Mouse (Mus musculus) midbrain, embryonic 13.5 days (tissue): ENCODE measurements around the gene Anapc15-ps. TPM values are rescaled to one million over a fixed set of nuclear protein-coding genes. Genes with fewer than 3 reads are reported as not detected.
"Not testable (repeated sequence)": the region's sequence is repeated elsewhere in the genome, so short reads cannot be mapped to it uniquely, and the experiment has no call there.

Source experiments
- ATAC-seq: fragments of 200-750 bp; cut with Nextera tagmentation; 2 replicates; pipeline ENCODE4 v1.8.0; 2017; ENCODE audit warnings: mild to moderate bottlenecking, moderate TSS enrichment, moderate library complexity
- H3K27ac ChIP-seq: fragments of 300-500 bp; sonication (generic); 2 replicates; pipeline ENCODE4 v1.5.1; 2015; ENCODE audit warnings: inconsistent platforms, mild to moderate bottlenecking, moderate library complexity
- H3K27me3 ChIP-seq: fragments of 300-500 bp; sonication (generic); 2 replicates; pipeline ENCODE4 v1.6.1; 2015; ENCODE audit warnings: mild to moderate bottlenecking, inconsistent platforms
- H3K36me3 ChIP-seq: fragments of 300-500 bp; sonication (generic); 2 replicates; pipeline ENCODE4 v1.6.1; 2015; ENCODE audit warnings: mild to moderate bottlenecking, inconsistent platforms
- H3K4me1 ChIP-seq: fragments of 300-500 bp; sonication (generic); replicated peaks from 2 replicates; pipeline ENCODE4 v1.6.1; 2015; ENCODE audit warnings: inconsistent platforms
- H3K4me2 ChIP-seq: fragments of 300-500 bp; sonication (generic); replicated peaks from 2 replicates; pipeline ENCODE4 v1.6.1; 2015; ENCODE audit warnings: moderate library complexity, mild to moderate bottlenecking, inconsistent platforms
- H3K4me3 ChIP-seq: fragments of 300-500 bp; sonication (generic); replicated peaks from 2 replicates; pipeline ENCODE4 v1.5.1; 2015; ENCODE audit warnings: mild to moderate bottlenecking, inconsistent platforms
- H3K9ac ChIP-seq: fragments of 300-500 bp; sonication (generic); replicated peaks from 2 replicates; pipeline ENCODE4 v1.6.1; 2015; ENCODE audit warnings: mild to moderate bottlenecking, inconsistent platforms
- H3K9me3 ChIP-seq: fragments of 300-500 bp; sonication (generic); 2 replicates; pipeline ENCODE4 v1.6.1; 2016; ENCODE audit warnings: mild to moderate bottlenecking, inconsistent platforms
- WGBS: fragments of 180-500 bp; shearing (Covaris S2); methylation state at CpG from one replicate; pipeline ENCODE4 v1.1.7; 2015; 5-methylcytosine and 5-hydroxymethylcytosine counted together
- polyA plus RNA-seq: library from polyadenylated mRNA; unstranded; fragments of >200 nt; fragmentation: Nextera tagmentation; extraction: Ambion mirVana; gene quantifications from 2 replicates; pipeline ENCODE4 v1.2.1, GENCODE M21; 2015

Gene Anapc15-ps
- polyA plus RNA-seq, 1 experiment from 2014 or later, result not detected

- Histone ChIP-seq H3K9me3 (no peaks in the 10 kb centered on the region), H3K27me3 (no peaks in the 10 kb centered on the region), H3K4me2 (no peak overlapping the region), H3K4me3 (no peak overlapping the region), H3K9ac (no peak overlapping the region), H3K27ac (no peak overlapping the region), H3K4me1 (no peaks in the 10 kb centered on the region), H3K36me3 (no peaks in the 10 kb centered on the region)
- no peak for ATAC-seq
- 91% methylated on average over 15 of the region's 15 CpGs for WGBS
Observed at GRCm38 (mm10) chr10:95634751-95635150, 38.5 kb downstream of the Anapc15-ps start.

- WGBS, result 79% methylated on average over 9 of the region's 9 CpGs
- no peak overlapping the region for H3K27ac ChIP-seq
- H3K4me3 ChIP-seq, result no peak overlapping the region
- H3K9ac ChIP-seq, result no peak overlapping the region
- H3K4me2 ChIP-seq, result no peak overlapping the region
- H3K4me1 ChIP-seq, result no peaks in the 10 kb centered on the region
- no peak for ATAC-seq
- H3K9me3 ChIP-seq, result no peaks in the 10 kb centered on the region
- H3K36me3 ChIP-seq, result no peaks in the 10 kb centered on the region
- H3K27me3 ChIP-seq, result no peaks in the 10 kb centered on the region
Observed at GRCm38 (mm10) chr10:95634261-95634660, 39.0 kb downstream of the Anapc15-ps start.

- no peak for ATAC-seq
- H3K9ac ChIP-seq, result no peak overlapping the region
- no peak overlapping the region for H3K4me3 ChIP-seq
- H3K4me2 ChIP-seq, result no peak overlapping the region
- WGBS, result 63% methylated on average over 2 of the region's 2 CpGs
- no peak overlapping the region for H3K27ac ChIP-seq
- H3K9me3 ChIP-seq, result no peaks in the 10 kb centered on the region
- H3K27me3 ChIP-seq, result no peaks in the 10 kb centered on the region
- no peaks in the 10 kb centered on the region for H3K4me1 ChIP-seq
- no peaks in the 10 kb centered on the region for H3K36me3 ChIP-seq
Observed at GRCm38 (mm10) chr10:95631568-95631967, 41.7 kb downstream of the Anapc15-ps start.

GRCm38 (mm10) chr10:95630726-95631345 is 42.4 kb downstream of the Anapc15-ps start:
- Histone ChIP-seq H3K36me3 (no peaks in the 10 kb centered on the region), H3K4me3 (no peak overlapping the region), H3K27ac (no peak overlapping the region), H3K27me3 (no peaks in the 10 kb centered on the region), H3K4me2 (no peak overlapping the region), H3K4me1 (no peaks in the 10 kb centered on the region), H3K9ac (no peak overlapping the region), H3K9me3 (no peaks in the 10 kb centered on the region)
- no peak for ATAC-seq
- WGBS, result 85% methylated on average over 10 of the region's 10 CpGs

GRCm38 (mm10) chr10:95630166-95630565 is 43.1 kb downstream of the Anapc15-ps start:
- not testable (repeated sequence) for H3K4me2 ChIP-seq, H3K27me3 ChIP-seq, H3K4me1 ChIP-seq, H3K27ac ChIP-seq, H3K9ac ChIP-seq, H3K9me3 ChIP-seq, H3K36me3 ChIP-seq, ATAC-seq, H3K4me3 ChIP-seq
- 84% methylated on average over 4 of the region's 4 CpGs for WGBS

- ATAC-seq, result no peak
- no peak overlapping the region for H3K27ac ChIP-seq
- 77% methylated on average over 2 of the region's 2 CpGs for WGBS
- H3K4me1 ChIP-seq, result peaks cover 6% of the 10 kb centered on the region
- H3K9ac ChIP-seq, result no peak overlapping the region
- H3K4me2 ChIP-seq, result no peak overlapping the region
- H3K9me3 ChIP-seq, result no peaks in the 10 kb centered on the region
- no peak overlapping the region for H3K4me3 ChIP-seq
- no peaks in the 10 kb centered on the region for H3K36me3 ChIP-seq
- no peaks in the 10 kb centered on the region for H3K27me3 ChIP-seq
Observed at GRCm38 (mm10) chr10:95628338-95628737, 44.9 kb downstream of the Anapc15-ps start.

- Histone ChIP-seq H3K4me1 (peaks cover 10% of the 10 kb centered on the region), H3K36me3 (no peaks in the 10 kb centered on the region), H3K9ac (no peak overlapping the region), H3K27me3 (no peaks in the 10 kb centered on the region), H3K4me3 (no peak overlapping the region), H3K9me3 (no peaks in the 10 kb centered on the region), H3K4me2 (no peak overlapping the region), H3K27ac (no peak overlapping the region)
- 93% methylated on average over 6 of the region's 6 CpGs for WGBS
- ATAC-seq, result no peak
Observed at GRCm38 (mm10) chr10:95627381-95627780, 45.9 kb downstream of the Anapc15-ps start.

- no peaks in the 10 kb centered on the region for H3K36me3 ChIP-seq
- no peak overlapping the region for H3K4me2 ChIP-seq
- H3K4me1 ChIP-seq, result peaks cover 12% of the 10 kb centered on the region
- H3K9me3 ChIP-seq, result no peaks in the 10 kb centered on the region
- H3K27ac ChIP-seq, result no peak overlapping the region
- ATAC-seq, result no peak
- H3K9ac ChIP-seq, result no peak overlapping the region
- WGBS, result 90% methylated on average over 6 of the region's 6 CpGs
- no peak overlapping the region for H3K4me3 ChIP-seq
- no peaks in the 10 kb centered on the region for H3K27me3 ChIP-seq
Observed at GRCm38 (mm10) chr10:95625300-95625699, 48.0 kb downstream of the Anapc15-ps start.

- H3K36me3 ChIP-seq, result no peaks in the 10 kb centered on the region
- H3K4me1 ChIP-seq, result peaks cover 23% of the 10 kb centered on the region
- no peak overlapping the region for H3K9ac ChIP-seq
- WGBS, result 37% methylated on average over 5 of the region's 5 CpGs
- no peaks in the 10 kb centered on the region for H3K27me3 ChIP-seq
- H3K9me3 ChIP-seq, result no peaks in the 10 kb centered on the region
- no peak overlapping the region for H3K4me2 ChIP-seq
- H3K4me3 ChIP-seq, result no peak overlapping the region
- no peak overlapping the region for H3K27ac ChIP-seq
- no peak for ATAC-seq
Observed at GRCm38 (mm10) chr10:95624007-95624406, 49.2 kb downstream of the Anapc15-ps start.

GRCm38 (mm10) chr10:95623518-95623905 is 49.7 kb downstream of the Anapc15-ps start:
- WGBS, result 65% methylated on average over 4 of the region's 4 CpGs
- Histone ChIP-seq H3K4me2 (no peak overlapping the region), H3K9ac (no peak overlapping the region), H3K4me1 (peaks cover 27% of the 10 kb centered on the region), H3K36me3 (no peaks in the 10 kb centered on the region), H3K4me3 (no peak overlapping the region), H3K27me3 (no peaks in the 10 kb centered on the region), H3K27ac (no peak overlapping the region), H3K9me3 (no peaks in the 10 kb centered on the region)
- ATAC-seq, result no peak

Other genes with a start within 250 kb of the Anapc15-ps start
- gene Mrpl42, start 171.5 kb downstream of the Anapc15-ps start, polyA plus RNA-seq, result 260 and 269 TPM in 2 replicates
- gene Ube2n, start 158.3 kb downstream of the Anapc15-ps start, polyA plus RNA-seq, result 431 and 436 TPM in 2 replicates
- gene Nudt4, start 109.3 kb downstream of the Anapc15-ps start, polyA plus RNA-seq, result 65.5 and 72.5 TPM in 2 replicates
- not detected in 2 replicates for gene Gm33543, start 169.5 kb upstream of the Anapc15-ps start, polyA plus RNA-seq